Mouse (Mus musculus) MN1 (cell line): Measurements from ENCODE around the gene Bcas1.

ENCODE experiments used
- DNase-seq: peaks from one replicate; pipeline ENCODE4 v3.0.0-alpha.2; 2016; ENCODE audit warnings: low spot score

Bcas1 gene

GRCm38 (mm10) chr2:170310310-170310987 is 117.2 kb downstream of the Bcas1 start:
- no peak for DNase-seq

- DNase-seq: no peak
Observed at GRCm38 (mm10) chr2:170308966-170309365, 118.7 kb downstream of the Bcas1 start.

- no peak for DNase-seq
Observed at GRCm38 (mm10) chr2:170308033-170308820, 119.4 kb downstream of the Bcas1 start.

GRCm38 (mm10) chr2:170307589-170308021 is 120.0 kb downstream of the Bcas1 start:
- no peak for DNase-seq

GRCm38 (mm10) chr2:170306637-170307320 is 120.9 kb downstream of the Bcas1 start:
- DNase-seq: no peak

GRCm38 (mm10) chr2:170304766-170305165 is 122.9 kb downstream of the Bcas1 start:
- no peak for DNase-seq

GRCm38 (mm10) chr2:170303595-170303994 is 124.0 kb downstream of the Bcas1 start:
- no peak for DNase-seq

GRCm38 (mm10) chr2:170302825-170303224 is 124.8 kb downstream of the Bcas1 start:
- no peak for DNase-seq
